Mouse (Mus musculus) heart, embryonic 16.5 days (tissue): ENCODE measurements at regions not wholly inside any gene's neighbourhood (a gene's known extent, or its start where the extent isn't known, plus 50 kb on each side); places are given as distances from the start of the nearest gene placed in this dataset.

ENCODE experiments used
- ATAC-seq: fragments of 200-750 bp; cut with Nextera tagmentation; replicated peaks from 2 replicates; pipeline ENCODE4 v1.8.0; 2017; ENCODE audit warnings: moderate number of reproducible peaks; ENCODE audit not compliant: insufficient read depth, low FRiP score; ENCODE audit errors: extremely low read depth
- H3K27ac ChIP-seq: fragments of 300-500 bp; sonication (generic); 2 replicates; pipeline ENCODE4 v1.5.1; 2014; ENCODE audit warnings: mild to moderate bottlenecking, low read length, control low read depth, moderate library complexity
- H3K27me3 ChIP-seq: fragments of 300-500 bp; sonication (generic); 2 replicates; pipeline ENCODE4 v1.6.1; 2014; ENCODE audit warnings: low read length, mixed read lengths; ENCODE audit not compliant: control insufficient read depth, insufficient read depth
- H3K36me3 ChIP-seq: fragments of 300-500 bp; sonication (generic); 2 replicates; pipeline ENCODE4 v1.6.1; 2014; ENCODE audit not compliant: control insufficient read depth, insufficient read depth
- H3K4me1 ChIP-seq: fragments of 300-500 bp; sonication (generic); 2 replicates; pipeline ENCODE4 v1.6.1; 2014; ENCODE audit warnings: low read length, mixed read lengths; ENCODE audit not compliant: control insufficient read depth, insufficient read depth
- H3K4me2 ChIP-seq: fragments of 300-500 bp; sonication (generic); 2 replicates; pipeline ENCODE4 v1.6.1; 2014; ENCODE audit warnings: low read depth, mild to moderate bottlenecking, control low read depth, low read length
- H3K4me3 ChIP-seq: fragments of 300-500 bp; sonication (generic); 2 replicates; pipeline ENCODE4 v1.5.1; 2014; ENCODE audit warnings: mild to moderate bottlenecking, control low read depth, low read length
- H3K9ac ChIP-seq: fragments of 300-500 bp; sonication (generic); 2 replicates; pipeline ENCODE4 v1.6.1; 2014; ENCODE audit warnings: low read length, control low read depth
- H3K9me3 ChIP-seq: fragments of 300-500 bp; sonication (generic); replicated peaks from 2 replicates; pipeline ENCODE4 v1.6.1; 2016; ENCODE audit warnings: low read length; ENCODE audit not compliant: control insufficient read depth
- WGBS: fragments of 180-500 bp; shearing (Covaris S2); extraction: QIAGEN DNeasy Blood & Tissue Kit; methylation state at CpG from one replicate; pipeline ENCODE4 v1.1.7; 2014; 5-methylcytosine and 5-hydroxymethylcytosine counted together

DNA sequence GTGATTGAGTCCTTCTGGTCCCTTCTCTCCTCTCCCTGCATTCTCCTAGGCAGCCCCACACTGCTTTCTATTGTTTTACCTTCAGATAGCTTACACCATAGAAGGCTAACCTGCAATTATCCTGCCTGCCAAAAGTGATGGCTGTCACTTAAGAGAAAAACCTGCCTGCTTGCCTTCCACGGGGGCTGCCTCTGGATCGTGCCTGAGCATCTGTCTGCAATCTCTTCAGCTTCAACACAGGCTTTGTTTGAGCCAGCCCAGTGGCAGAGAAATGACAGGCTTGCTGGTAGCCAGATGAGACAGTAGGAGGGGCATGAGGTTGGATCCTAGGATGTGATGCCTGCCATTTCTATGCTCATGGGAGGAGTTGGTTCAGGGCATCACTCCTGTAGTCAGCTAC is 345.2 kb upstream of the Tshz3 start:
- no peaks in the 10 kb centered on the region for H3K27me3 ChIP-seq
- H3K9ac ChIP-seq: no peak overlapping the region
- H3K36me3 ChIP-seq: no peaks in the 10 kb centered on the region
- WGBS: 31% methylated on average over 2 of the region's 2 CpGs
- no peak for ATAC-seq
- H3K4me1 ChIP-seq: no peaks in the 10 kb centered on the region
- H3K4me3 ChIP-seq: no peak overlapping the region
- no peaks in the 10 kb centered on the region for H3K9me3 ChIP-seq
- H3K4me2 ChIP-seq: no peak overlapping the region
- no peak overlapping the region for H3K27ac ChIP-seq

DNA sequence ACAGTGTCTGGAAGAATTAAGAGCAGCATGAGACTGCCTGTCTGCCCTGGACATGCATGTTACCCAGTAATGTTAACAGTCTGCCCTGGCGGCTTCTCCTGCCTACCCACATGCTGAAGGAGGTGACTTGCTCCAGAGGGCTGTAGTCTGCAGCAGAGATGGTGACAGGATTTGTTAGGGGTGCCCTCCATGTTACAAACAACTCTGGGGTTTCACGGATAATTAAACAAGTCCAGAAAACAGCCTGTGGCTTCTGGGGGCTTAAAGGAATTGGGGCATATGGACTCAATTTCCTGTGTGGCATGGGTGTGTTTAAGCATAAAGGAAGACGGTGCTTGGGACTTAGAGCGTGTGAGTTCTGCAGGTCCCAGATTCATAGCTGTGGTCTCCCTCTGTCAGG is 347.3 kb upstream of the Tshz3 start:
- 70% methylated on average over 4 of the region's 4 CpGs for WGBS
- ATAC-seq: no peak

DNA sequence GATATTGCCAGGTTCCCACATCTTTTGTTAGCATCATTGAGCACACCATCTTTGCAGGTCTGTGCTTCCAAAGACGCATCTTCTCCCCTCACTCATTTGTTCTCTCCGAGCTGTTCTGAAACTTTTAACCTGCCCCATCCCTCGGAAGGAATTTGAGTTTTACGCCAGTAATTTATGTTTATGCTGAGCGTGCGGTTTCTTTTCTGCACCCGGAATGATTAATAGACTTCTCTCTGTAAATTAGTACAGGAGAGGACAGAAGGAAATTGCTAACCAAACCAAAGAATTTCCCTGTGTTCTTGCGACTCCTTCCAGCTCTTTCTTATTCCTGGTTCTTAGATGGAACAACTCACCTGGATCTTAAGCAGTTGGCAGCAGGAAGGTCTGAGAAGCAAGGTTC is 349.7 kb upstream of the Tshz3 start:
- 77% methylated on average over 8 of the region's 8 CpGs for WGBS
- Histone ChIP-seq H3K27me3 (no peaks in the 10 kb centered on the region), H3K27ac (no peak overlapping the region)

More for the DNA sequence above, 347.3 kb upstream of the Tshz3 start:
- no peaks in the 10 kb centered on the region for H3K9me3 ChIP-seq
- H3K27ac ChIP-seq: no peak overlapping the region
- no peak overlapping the region for H3K4me3 ChIP-seq
- no peaks in the 10 kb centered on the region for H3K4me1 ChIP-seq
- no peaks in the 10 kb centered on the region for H3K27me3 ChIP-seq
- no peak overlapping the region for H3K9ac ChIP-seq
- no peaks in the 10 kb centered on the region for H3K36me3 ChIP-seq
- H3K4me2 ChIP-seq: no peak overlapping the region

DNA sequence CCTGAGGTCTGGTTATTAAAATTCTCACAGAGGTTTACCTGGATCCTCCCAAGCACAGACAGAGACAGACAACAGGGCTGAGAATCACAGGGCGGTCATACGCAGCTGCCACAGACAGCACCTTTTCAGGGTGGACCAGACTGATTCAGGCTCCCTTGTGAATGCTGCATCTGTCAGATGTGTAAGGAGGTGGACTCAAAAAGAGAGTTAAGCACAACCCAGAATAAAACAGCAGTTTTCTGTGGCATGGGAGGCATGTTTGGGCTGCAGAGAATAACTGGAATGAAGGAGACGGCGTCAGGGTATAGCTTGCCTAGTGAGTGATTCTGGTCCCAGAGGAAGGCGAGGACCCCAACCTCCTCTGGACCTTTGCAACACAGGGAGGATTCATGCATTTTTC is 363.1 kb upstream of the Tshz3 start:
- H3K36me3 ChIP-seq: no peaks in the 10 kb centered on the region
- ATAC-seq: no peak
- no peaks in the 10 kb centered on the region for H3K4me1 ChIP-seq
- H3K4me2 ChIP-seq: no peak overlapping the region
- no peaks in the 10 kb centered on the region for H3K9me3 ChIP-seq
- no peak overlapping the region for H3K4me3 ChIP-seq
- H3K27me3 ChIP-seq: no peaks in the 10 kb centered on the region
- 84% methylated on average over 5 of the region's 5 CpGs for WGBS
- H3K9ac ChIP-seq: no peak overlapping the region
- H3K27ac ChIP-seq: no peak overlapping the region

More for the DNA sequence above, 349.7 kb upstream of the Tshz3 start:
- H3K4me2 ChIP-seq: no peak overlapping the region
- no peaks in the 10 kb centered on the region for H3K9me3 ChIP-seq
- no peak overlapping the region for H3K4me3 ChIP-seq
- H3K4me1 ChIP-seq: no peaks in the 10 kb centered on the region
- no peak for ATAC-seq
- no peak overlapping the region for H3K9ac ChIP-seq
- no peaks in the 10 kb centered on the region for H3K36me3 ChIP-seq

DNA sequence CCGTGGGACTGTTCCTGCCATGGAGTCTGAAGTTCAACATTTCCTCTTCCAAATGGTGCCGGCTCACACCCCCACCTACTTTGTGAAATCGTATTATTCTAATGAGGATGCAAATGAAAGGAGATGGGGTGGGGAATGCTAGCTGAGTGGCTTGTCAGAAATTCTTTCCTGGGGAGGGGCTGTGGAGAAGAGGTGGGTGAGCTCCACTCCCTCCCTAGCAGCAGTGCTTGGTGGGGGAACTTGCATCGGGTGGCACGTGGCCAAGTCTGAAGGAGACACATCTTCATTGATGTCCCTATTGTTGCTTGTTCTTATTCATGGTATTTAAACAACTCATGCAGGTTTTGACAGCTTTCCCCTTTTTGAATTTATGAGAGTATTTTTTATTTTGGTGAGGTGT is 363.8 kb upstream of the Tshz3 start:
- Histone ChIP-seq H3K4me2 (no peak overlapping the region), H3K27me3 (no peaks in the 10 kb centered on the region), H3K4me1 (no peaks in the 10 kb centered on the region), H3K4me3 (no peak overlapping the region), H3K9ac (no peak overlapping the region), H3K9me3 (no peaks in the 10 kb centered on the region), H3K27ac (no peak overlapping the region), H3K36me3 (no peaks in the 10 kb centered on the region)
- 29% methylated on average over 5 of the region's 5 CpGs for WGBS
- ATAC-seq: no peak

DNA sequence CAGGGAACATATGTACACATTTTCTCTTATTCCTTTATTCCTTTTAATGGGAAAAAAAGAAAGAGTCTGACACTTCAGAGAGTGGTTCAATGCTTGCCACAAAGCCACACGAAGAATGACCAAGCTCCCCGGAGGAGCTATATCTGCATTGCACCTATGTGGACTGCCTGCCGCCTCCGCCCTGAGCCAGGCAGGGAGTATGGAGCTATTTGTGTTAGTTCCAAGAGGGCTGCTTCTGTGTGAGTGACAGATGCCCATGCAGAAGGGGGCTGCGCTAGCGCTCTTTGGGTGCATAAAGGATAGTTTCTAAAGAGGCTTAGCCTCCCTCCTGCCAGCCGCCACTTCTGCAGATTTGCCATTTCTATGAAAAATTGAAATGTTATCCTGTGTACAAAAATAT is 365.3 kb upstream of the Tshz3 start:
- ATAC-seq: no peak
- 64% methylated on average over 7 of the region's 7 CpGs for WGBS
- no peaks in the 10 kb centered on the region for H3K4me1 ChIP-seq
- no peak overlapping the region for H3K9ac ChIP-seq
- no peak overlapping the region for H3K4me2 ChIP-seq
- H3K27me3 ChIP-seq: no peaks in the 10 kb centered on the region
- H3K36me3 ChIP-seq: no peaks in the 10 kb centered on the region
- H3K9me3 ChIP-seq: no peaks in the 10 kb centered on the region
- H3K27ac ChIP-seq: no peak overlapping the region
- H3K4me3 ChIP-seq: no peak overlapping the region

DNA sequence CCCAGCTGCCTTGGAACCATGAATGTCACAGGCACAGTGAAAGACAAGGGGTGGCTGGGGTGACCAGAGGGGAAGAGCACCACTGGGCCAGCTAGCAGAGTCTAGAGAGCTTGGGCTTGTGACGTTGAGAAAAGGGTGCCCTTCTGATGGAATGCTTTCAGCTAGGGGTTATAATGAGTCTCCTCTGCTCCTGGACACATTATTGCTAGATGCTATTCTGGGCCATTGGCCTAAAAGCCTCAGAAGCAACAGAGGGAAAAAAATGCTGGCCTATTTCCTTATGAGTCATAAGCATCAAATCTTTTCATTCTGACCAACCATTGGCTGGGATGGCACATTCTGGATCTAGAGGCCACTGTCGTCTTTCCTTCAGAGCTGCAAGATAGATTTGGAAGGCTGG is 369.8 kb upstream of the Tshz3 start:
- H3K9me3 ChIP-seq: peaks cover 5% of the 10 kb centered on the region
- no peak overlapping the region for H3K27ac ChIP-seq
- H3K36me3 ChIP-seq: no peaks in the 10 kb centered on the region
- no peaks in the 10 kb centered on the region for H3K4me1 ChIP-seq
- ATAC-seq: no peak
- H3K4me3 ChIP-seq: no peak overlapping the region
- H3K9ac ChIP-seq: no peak overlapping the region
- no peak overlapping the region for H3K4me2 ChIP-seq
- H3K27me3 ChIP-seq: no peaks in the 10 kb centered on the region
- 76% methylated on average over 2 of the region's 2 CpGs for WGBS

DNA sequence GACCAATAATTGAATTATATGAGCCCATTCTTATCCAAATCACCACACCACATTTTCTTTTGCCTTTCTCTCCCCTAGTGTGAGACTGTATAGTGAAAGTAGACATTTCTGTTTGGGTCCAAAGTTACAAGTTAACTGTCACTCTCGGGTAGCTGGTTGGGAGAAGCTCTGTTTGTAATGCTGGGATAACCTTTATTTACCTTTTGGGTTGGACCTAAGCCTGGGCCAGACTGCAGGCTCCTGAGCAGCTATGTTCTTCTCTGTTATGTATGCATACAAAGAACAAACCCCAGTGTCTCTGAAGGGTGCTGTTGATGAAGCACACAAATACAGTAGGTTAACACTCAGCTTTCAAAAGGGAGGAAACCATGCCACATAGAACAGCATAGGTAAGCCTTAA is 373.9 kb upstream of the Tshz3 start:
- no peaks in the 10 kb centered on the region for H3K4me1 ChIP-seq
- no peaks in the 10 kb centered on the region for H3K36me3 ChIP-seq
- H3K9me3 ChIP-seq: peaks cover 5% of the 10 kb centered on the region
- no peak overlapping the region for H3K9ac ChIP-seq
- 71% methylated on average over 1 of the region's 1 CpGs for WGBS
- H3K27ac ChIP-seq: no peak overlapping the region
- H3K27me3 ChIP-seq: no peaks in the 10 kb centered on the region
- no peak for ATAC-seq
- no peak overlapping the region for H3K4me2 ChIP-seq
- no peak overlapping the region for H3K4me3 ChIP-seq

DNA sequence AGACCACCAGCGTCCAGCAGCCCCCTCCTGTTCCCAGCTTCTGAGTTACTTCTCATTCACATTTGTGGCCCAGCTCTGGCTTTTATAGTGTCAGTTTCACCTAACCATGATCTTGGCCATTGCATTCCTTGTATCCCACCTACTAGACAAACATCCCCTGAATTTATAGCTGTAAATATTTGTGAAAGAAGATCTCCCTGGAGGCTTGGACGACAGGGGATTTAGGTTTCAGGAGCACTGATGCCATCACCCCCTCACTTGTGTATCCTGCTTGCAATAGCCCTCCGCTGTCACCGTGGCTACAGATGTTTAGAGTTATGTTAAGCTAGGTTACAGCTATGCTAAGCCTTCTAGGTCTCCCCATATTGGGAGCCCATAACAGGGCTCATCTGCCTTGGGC is 375.7 kb upstream of the Tshz3 start:
- peaks cover 6% of the 10 kb centered on the region for H3K4me1 ChIP-seq
- no peaks in the 10 kb centered on the region for H3K27me3 ChIP-seq
- H3K4me2 ChIP-seq: no peak overlapping the region
- H3K36me3 ChIP-seq: no peaks in the 10 kb centered on the region
- H3K4me3 ChIP-seq: no peak overlapping the region
- peaks cover 5% of the 10 kb centered on the region for H3K9me3 ChIP-seq
- 66% methylated on average over 4 of the region's 4 CpGs for WGBS
- H3K9ac ChIP-seq: no peak overlapping the region
- H3K27ac ChIP-seq: no peak overlapping the region
- ATAC-seq: no peak
